Mouse (Mus musculus) lung, embryonic 16.5 days (tissue): ENCODE data around the gene Adpgk. TPM values are rescaled to one million over a fixed set of nuclear protein-coding genes. Genes with fewer than 3 reads are reported as not detected.

Source experiments
- ATAC-seq: fragments of 200-750 bp; cut with Nextera tagmentation; 2 replicates; pipeline ENCODE4 v1.8.0; 2017; ENCODE audit warnings: low read depth, mild to moderate bottlenecking, moderate library complexity
- H3K27ac ChIP-seq: fragments of 300-500 bp; sonication (generic); 2 replicates; pipeline ENCODE4 v1.5.1; 2014; ENCODE audit warnings: mild to moderate bottlenecking, control low read depth, low read length
- H3K27me3 ChIP-seq: fragments of 300-500 bp; sonication (generic); 2 replicates; pipeline ENCODE4 v1.6.1; 2014; ENCODE audit warnings: low read depth, low read length, mixed read lengths; ENCODE audit not compliant: control insufficient read depth, insufficient read depth
- H3K36me3 ChIP-seq: fragments of 300-500 bp; sonication (generic); 2 replicates; pipeline ENCODE4 v1.6.1; 2014; ENCODE audit warnings: low read length; ENCODE audit not compliant: control insufficient read depth, insufficient read depth
- H3K4me1 ChIP-seq: fragments of 300-500 bp; sonication (generic); replicated peaks from 2 replicates; pipeline ENCODE4 v1.6.1; 2014; ENCODE audit warnings: low read length, mixed read lengths; ENCODE audit not compliant: control insufficient read depth, insufficient read depth
- H3K4me2 ChIP-seq: fragments of 300-500 bp; sonication (generic); 2 replicates; pipeline ENCODE4 v1.6.1; 2014; ENCODE audit warnings: low read depth, low read length, control low read depth
- H3K4me3 ChIP-seq: fragments of 300-500 bp; sonication (generic); 2 replicates; pipeline ENCODE4 v1.5.1; 2014; ENCODE audit warnings: mild to moderate bottlenecking, low read length, control low read depth
- H3K9ac ChIP-seq: fragments of 300-500 bp; sonication (generic); 2 replicates; pipeline ENCODE4 v1.6.1; 2014; ENCODE audit warnings: low read length, control low read depth
- H3K9me3 ChIP-seq: fragments of 300-500 bp; sonication (generic); 2 replicates; pipeline ENCODE4 v1.6.1; 2016; ENCODE audit warnings: low read length; ENCODE audit not compliant: control insufficient read depth
- WGBS: fragments of 180-500 bp; shearing (Covaris S2); extraction: QIAGEN DNeasy Blood & Tissue Kit; methylation state at CpG from one replicate; pipeline ENCODE4 v1.1.7; 2014; 5-methylcytosine and 5-hydroxymethylcytosine counted together
- polyA plus RNA-seq: library from polyadenylated mRNA; unstranded; fragments of >200 nt; fragmentation: Nextera tagmentation; extraction: Ambion mirVana; gene quantifications from 2 replicates; pipeline ENCODE4 v1.2.1, GENCODE M21; 2015

The Adpgk gene
- polyA plus RNA-seq, 1 experiment from 2014 or later: 38.3 TPM

DNA sequence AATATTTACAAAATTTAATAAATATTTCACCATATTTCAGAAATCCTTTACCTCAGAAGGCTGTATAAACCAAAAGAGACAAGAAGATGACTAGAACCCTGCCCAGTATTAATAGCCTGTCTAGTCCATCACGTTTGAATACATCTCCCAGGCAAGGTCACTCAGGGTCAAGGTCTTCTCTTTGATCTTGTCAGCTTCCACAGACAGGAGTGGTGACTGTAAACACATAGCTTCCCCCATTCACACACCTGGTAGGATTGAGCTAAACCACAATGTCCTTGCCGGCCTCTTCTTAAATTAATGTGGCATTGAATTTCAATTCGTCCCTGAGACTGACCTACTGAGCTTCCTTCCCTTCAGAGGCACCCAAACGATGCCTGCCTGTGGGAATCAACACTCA, 20.3 kb upstream of the Adpgk start:
- no peak overlapping the region for H3K4me3 ChIP-seq
- whole genome bisulfite sequencing: 25% methylated on average over 4 of the region's 4 CpGs
- no peaks in the 10 kb centered on the region for H3K36me3 ChIP-seq
- no peaks in the 10 kb centered on the region for H3K9me3 ChIP-seq
- H3K27ac ChIP-seq: no peak overlapping the region
- H3K4me2 ChIP-seq: no peak overlapping the region
- H3K27me3 ChIP-seq: no peaks in the 10 kb centered on the region
- ATAC-seq: no peak
- H3K9ac ChIP-seq: no peak overlapping the region
- 0 out of 2 replicates have a peak, but pooled peaks cover 2% of the 10 kb centered on the region for H3K4me1 ChIP-seq

DNA sequence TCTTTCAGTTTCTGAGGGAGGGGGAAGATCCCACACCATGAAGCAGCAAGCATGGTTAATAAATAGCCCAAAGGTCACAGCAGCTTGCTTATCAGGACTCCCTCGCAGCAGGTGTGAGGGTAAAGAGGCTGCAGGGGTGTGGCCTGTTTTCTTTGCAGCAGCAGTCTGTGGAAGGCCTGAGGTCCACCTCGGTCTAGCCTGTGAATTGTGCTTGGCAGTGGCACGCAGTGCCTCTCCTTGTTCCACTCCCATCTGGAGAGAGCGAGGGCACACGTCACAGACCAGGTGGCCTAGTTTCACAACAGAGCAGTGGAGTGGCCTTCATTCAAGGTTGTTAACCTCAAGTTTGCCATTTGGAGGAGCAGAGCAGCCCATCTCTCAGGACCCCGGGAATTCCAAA, 19.6 kb upstream of the Adpgk start:
- 37% methylated on average over 6 of the region's 6 CpGs for WGBS
- peak; percentile 85 for ATAC-seq
- Histone ChIP-seq H3K27ac (no peak overlapping the region), H3K4me1 (0 out of 2 replicates have a peak, but pooled peaks cover 2% of the 10 kb centered on the region), H3K27me3 (no peaks in the 10 kb centered on the region), H3K4me2 (no peak overlapping the region), H3K36me3 (no peaks in the 10 kb centered on the region), H3K9ac (no peak overlapping the region), H3K9me3 (no peaks in the 10 kb centered on the region), H3K4me3 (no peak overlapping the region)

DNA sequence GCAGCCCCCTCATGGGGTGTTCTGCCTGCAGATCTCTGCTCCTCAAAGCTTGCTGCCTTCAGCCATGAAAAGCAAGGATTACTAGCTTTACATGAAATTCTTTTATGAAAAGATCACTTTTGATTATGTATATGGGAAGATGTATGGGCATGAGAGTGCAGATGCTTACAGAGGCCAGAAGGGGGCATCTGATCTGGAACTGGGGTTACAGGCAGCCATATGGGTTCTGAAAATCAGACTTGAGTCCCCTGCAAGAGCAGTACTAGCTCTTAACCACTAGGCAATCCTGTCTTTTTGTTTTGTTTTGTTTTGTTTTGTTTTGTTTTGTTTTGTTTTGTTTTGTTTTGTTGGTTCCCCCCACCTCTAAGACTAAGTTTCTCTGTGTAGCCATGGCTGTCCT, 18.2 kb upstream of the Adpgk start:
- no peak overlapping the region for H3K4me2 ChIP-seq
- no peaks in the 10 kb centered on the region for H3K27me3 ChIP-seq
- no peak overlapping the region for H3K9ac ChIP-seq
- no peak for ATAC-seq
- H3K9me3 ChIP-seq: no peaks in the 10 kb centered on the region
- H3K36me3 ChIP-seq: no peaks in the 10 kb centered on the region
- H3K4me3 ChIP-seq: no peak overlapping the region
- no peak overlapping the region for H3K27ac ChIP-seq
- H3K4me1 ChIP-seq: 0 out of 2 replicates have a peak, but pooled peaks cover 2% of the 10 kb centered on the region

DNA sequence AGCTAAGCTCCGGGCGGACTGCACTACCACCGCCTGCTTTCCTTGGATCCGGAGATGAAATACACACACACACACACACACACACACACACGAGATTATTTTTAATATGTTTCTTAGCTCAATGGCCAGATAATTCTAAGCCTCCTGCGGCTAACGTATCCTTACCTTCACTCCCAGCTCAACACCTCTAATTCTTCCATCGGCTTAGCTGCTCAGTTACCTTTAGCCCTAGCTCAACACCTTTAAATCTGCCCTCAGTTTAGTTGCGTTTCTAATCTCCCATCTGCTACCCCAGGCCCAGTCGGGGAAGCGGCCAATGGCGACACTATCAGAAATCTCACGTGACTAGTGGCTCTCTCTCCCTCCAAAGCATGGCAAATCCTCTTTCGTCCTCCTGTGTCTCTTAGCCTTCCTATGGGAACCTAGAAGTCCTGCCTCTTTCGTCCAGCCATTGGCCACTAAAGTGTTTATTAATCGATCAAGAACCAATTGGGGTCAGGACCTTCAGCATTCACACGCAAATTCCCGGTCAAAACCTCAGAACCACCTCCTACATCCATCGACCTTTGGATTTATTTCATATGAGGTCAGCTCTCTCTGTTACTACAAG, 16.4 kb upstream of the Adpgk start:
- Histone ChIP-seq H3K27me3 (no peaks in the 10 kb centered on the region), H3K4me2 (no peak overlapping the region), H3K36me3 (no peaks in the 10 kb centered on the region), H3K9me3 (no peaks in the 10 kb centered on the region), H3K9ac (no peak overlapping the region), H3K27ac (no peak overlapping the region), H3K4me3 (no peak overlapping the region), H3K4me1 (no peaks in the 10 kb centered on the region)
- 82% methylated on average over 19 of the region's 19 CpGs for WGBS
- no peak for ATAC-seq

DNA sequence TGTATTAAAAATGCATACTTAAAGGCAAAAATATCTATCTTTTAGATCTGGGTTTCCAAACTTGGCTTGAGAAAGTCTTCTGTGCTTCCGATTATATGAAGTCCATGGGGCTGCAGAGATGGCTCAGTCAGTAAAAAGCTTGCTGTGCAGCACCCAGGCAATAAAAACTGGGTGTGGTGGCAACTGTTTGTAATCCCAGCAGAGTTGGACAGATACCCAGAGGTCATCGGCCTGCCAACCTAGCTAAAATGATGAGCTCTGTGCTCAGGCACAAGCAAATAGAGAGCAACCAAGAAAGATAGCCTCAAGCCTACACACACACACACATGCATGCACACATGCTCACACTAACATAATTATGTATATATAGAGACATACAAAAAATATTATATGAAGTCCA, 13.2 kb upstream of the Adpgk start:
- H3K27me3 ChIP-seq: no peaks in the 10 kb centered on the region
- no peaks in the 10 kb centered on the region for H3K9me3 ChIP-seq
- 96% methylated on average over 2 of the region's 2 CpGs for WGBS
- no peak overlapping the region for H3K4me3 ChIP-seq
- H3K9ac ChIP-seq: no peak overlapping the region
- H3K27ac ChIP-seq: no peak overlapping the region
- no peaks in the 10 kb centered on the region for H3K36me3 ChIP-seq
- H3K4me1 ChIP-seq: peaks cover 7% of the 10 kb centered on the region
- no peak overlapping the region for H3K4me2 ChIP-seq
- no peak for ATAC-seq

DNA sequence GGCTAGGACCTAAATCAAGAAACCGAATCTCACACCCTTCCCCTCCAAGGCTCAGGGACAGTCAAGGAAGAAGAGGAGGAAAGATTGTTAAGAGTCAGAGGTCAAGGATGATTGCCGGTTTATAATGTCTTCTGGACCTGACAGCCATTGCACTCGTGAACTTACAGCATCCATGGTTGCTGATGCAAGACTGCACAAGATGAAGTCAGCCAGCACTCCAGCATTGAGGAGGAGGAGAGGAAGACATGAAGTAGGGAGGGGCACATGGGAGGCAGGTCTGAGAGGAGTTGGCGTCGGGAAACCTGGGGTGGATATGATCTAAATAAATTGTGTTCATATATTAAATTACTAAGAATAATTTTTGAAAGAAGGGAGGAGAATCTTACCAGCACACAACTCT, 12.7 kb upstream of the Adpgk start:
- H3K9me3 ChIP-seq: no peaks in the 10 kb centered on the region
- no peaks in the 10 kb centered on the region for H3K27me3 ChIP-seq
- H3K4me3 ChIP-seq: no peak overlapping the region
- H3K4me1 ChIP-seq: peaks cover 7% of the 10 kb centered on the region
- H3K4me2 ChIP-seq: no peak overlapping the region
- 49% methylated on average over 5 of the region's 5 CpGs for WGBS
- no peak overlapping the region for H3K9ac ChIP-seq
- H3K36me3 ChIP-seq: no peaks in the 10 kb centered on the region
- no peak for ATAC-seq
- no peak overlapping the region for H3K27ac ChIP-seq

DNA sequence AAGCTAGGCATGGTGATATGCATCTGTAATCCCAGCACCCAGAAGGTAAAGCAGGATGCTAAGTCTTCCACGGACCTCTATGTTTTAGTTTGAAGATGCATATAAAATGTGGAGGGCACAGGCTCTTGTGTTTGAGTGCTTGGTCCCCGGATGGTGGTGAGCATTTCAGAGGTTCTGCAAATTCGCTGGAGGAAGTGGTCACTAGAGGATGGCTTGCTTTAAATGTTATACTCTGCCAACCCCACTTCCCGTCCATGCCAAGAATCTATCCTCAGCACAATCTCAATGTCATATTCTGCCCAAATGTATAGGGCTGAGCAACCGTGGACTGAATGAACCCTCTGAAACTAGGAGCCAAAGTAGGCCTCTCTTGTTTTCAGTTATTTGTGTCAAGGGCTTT, 10.5 kb upstream of the Adpgk start:
- no peak overlapping the region for H3K27ac ChIP-seq
- 80% methylated on average over 5 of the region's 5 CpGs for WGBS
- no peaks in the 10 kb centered on the region for H3K36me3 ChIP-seq
- no peak overlapping the region for H3K4me3 ChIP-seq
- no peaks in the 10 kb centered on the region for H3K9me3 ChIP-seq
- ATAC-seq: no peak
- no peak overlapping the region for H3K4me2 ChIP-seq
- H3K4me1 ChIP-seq: peaks cover 7% of the 10 kb centered on the region
- no peak overlapping the region for H3K9ac ChIP-seq
- H3K27me3 ChIP-seq: no peaks in the 10 kb centered on the region; the same call in 1 of the 2 replicates

DNA sequence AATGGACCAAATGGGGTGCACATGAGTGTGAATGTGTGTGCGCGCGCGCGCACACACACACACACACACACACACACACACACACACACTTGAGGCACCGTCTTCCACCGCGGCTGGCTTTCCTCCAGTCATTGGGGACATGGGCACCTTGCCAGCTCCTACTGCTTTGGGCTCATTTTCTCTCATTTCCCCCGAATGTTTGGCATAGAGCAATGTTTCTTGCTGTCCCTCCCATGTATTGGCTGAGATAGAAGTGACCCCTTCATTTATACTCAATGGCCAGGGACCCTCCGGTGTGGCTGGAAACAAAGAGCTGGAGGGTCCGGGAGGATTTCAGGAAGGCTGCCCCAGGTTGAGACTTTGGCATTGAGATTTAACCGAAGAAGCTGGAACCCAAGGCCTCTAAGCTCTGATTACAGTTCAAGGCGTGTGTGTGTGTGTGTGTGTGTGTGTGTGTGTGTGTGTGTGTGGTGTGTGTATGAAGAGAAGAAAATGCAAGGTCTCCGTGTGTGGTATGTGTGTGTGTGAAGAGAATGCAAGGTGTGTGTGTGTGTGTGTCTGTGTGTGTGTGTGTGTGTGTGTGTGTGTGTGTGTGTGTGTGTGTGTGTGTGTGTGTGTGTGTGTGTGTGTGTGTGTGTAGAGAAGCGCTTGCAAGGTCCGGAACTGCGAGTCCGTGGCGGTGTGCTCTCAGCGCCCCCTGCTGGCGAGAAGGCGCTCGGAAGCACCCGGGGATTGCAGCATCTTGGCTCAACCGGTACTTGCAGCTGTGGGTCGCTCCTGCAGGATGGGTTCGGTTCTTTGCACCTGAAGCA, 9.3 kb upstream of the Adpgk start:
- H3K27ac ChIP-seq: no peak overlapping the region
- 30% methylated on average over 25 of the region's 27 CpGs for WGBS

DNA sequence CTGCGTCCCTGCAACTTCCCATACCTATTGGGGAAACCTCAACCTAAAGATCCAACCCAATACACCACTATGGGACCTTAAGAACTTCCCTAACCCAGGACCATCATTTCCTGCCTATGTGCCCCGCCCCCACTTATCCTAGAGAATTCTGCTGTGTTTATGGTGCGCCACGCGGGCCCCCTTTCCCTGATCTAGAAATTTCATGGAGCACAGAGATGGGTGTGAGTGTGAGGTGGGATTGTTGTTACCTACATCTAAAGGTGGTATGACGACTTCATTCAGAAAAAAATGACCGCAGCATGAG, 8.7 kb upstream of the Adpgk start:
- Histone ChIP-seq H3K27me3 (no peaks in the 10 kb centered on the region; the same call in 1 of the 2 replicates), H3K4me1 (peaks cover 7% of the 10 kb centered on the region), H3K9me3 (no peaks in the 10 kb centered on the region), H3K4me3 (no peak overlapping the region), H3K36me3 (no peaks in the 10 kb centered on the region), H3K4me2 (peak overlapping the region; percentile 49), H3K9ac (no peak overlapping the region), H3K27ac (no peak overlapping the region)
- 42% methylated on average over 7 of the region's 7 CpGs for WGBS
- peak; percentile 48; the same call in 1 of the 2 replicates for ATAC-seq

More for the DNA sequence above, 9.3 kb upstream of the Adpgk start:
- ATAC-seq: peak; percentile 77; the same call in 1 of the 2 replicates
- H3K36me3 ChIP-seq: no peaks in the 10 kb centered on the region
- no peak overlapping the region for H3K4me3 ChIP-seq
- no peak overlapping the region; the same call in 1 of the 2 replicates for H3K9ac ChIP-seq
- H3K4me2 ChIP-seq: peak overlapping the region; percentile 49
- H3K9me3 ChIP-seq: no peaks in the 10 kb centered on the region
- H3K27me3 ChIP-seq: no peaks in the 10 kb centered on the region; the same call in 1 of the 2 replicates
- peaks cover 7% of the 10 kb centered on the region for H3K4me1 ChIP-seq
